Mouse (Mus musculus): ENCODE results near the gene Ece1.

Ece1 gene

DNA sequence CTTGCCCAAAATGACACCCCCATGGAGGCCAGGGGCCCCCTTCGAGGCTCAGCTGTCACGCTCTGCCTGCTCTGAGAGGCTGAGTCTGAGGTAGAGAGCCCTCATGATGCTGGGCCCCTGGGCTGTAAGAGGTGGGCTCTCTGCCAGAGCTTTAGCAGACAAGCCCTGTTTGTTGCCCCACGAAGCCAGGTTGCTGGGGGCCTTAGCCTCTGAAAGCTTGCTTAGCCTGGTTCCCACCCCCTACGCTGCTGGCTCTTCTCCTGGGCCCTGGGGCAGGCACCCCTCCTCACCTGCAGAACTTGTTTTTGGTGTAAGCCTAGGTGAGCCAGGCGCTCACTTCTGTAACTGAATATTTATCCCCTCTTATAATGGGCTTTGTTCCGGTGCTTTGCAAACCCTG, 55.6 kb downstream of the Ece1 start:
- DNase-seq (ENCODE audit: low read depth) = no peak

DNA sequence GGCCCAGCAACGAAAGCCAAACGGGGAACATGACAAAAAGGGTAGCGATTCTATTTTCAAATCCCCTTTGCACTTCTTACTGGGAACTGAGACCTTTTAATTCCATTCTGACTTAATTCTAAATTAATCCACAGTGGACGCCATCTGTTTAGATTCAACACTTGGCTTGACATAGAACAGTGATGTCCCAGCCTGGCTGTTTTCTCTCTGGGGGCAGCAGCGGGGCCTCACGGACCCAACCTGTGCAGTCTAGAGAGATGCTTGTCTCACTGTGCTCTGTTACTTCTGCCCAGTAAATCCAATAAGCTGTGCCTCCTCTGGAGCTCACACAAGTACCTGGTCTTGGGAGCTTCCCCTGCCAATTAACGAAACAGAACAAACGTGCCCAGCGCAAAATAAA, 56.5 kb downstream of the Ece1 start:
- DNase-seq (ENCODE audit: low read depth) = no peak

DNA sequence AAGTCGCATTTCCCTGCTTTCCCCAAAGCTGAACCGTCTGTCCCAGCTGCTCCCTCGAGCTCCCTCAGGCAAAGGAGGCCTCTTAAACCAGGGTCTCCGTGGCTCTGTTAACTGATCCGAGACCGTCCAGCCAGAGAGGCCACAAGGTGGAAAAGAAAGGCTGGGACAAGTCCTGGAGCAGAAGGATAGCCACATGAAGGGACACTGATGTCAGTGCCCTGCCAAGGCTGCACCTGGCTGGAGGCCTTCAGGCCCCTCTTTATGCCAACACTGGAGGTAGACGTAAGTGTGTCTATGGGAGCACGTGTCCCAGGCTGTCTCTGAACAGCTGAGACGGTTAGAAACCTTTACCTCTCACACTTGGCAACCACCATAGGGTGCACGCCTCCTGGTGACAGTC, 57.1 kb downstream of the Ece1 start:
- DNase-seq (ENCODE audit: low read depth) = no peak

DNA sequence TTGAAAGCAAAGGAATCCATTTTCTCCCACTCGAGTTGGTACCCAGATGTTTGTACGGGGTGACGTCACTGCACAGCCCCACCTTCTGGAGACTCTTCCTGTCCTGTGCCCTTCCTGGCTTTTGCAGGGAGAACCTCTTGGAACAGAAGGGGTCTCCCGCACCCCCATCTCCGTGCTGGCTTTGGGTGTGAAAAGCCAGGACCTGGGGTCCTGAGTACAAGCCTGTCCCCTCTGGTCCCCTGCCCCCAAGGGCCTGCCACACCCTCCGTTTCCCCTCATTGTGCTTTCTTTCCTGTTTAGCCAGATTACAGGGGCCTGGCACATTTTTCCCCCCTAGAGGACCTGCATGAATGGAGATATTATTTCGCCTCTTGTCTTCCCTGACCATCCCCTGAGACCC, 58.0 kb downstream of the Ece1 start:
- DNase-seq (ENCODE audit: low read depth) = no peak

DNA sequence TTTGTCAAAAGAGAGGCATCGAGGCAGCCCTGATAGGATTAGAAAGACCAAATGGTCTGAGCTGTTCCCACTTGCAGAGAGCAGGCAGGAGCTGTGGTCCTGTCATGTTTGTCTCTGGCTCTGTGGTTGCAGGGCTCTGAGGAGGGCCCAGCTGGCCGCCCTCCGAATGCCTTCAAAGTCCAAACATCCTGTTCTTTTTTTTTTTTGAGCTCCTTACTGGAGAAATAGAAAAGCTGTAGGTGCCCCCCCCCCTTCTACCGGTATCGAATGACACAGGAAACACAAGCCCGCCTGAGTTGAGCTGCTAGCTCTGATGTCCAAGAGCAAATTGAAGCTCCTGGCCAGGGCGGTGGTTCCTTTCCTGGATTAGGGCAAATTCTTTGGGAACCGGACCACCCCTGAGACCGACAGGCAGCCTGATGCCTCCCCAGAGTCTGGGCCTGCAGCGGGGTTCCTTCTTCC, 58.5 kb downstream of the Ece1 start:
- DNase-seq (ENCODE audit: low read depth) = no peak

DNA sequence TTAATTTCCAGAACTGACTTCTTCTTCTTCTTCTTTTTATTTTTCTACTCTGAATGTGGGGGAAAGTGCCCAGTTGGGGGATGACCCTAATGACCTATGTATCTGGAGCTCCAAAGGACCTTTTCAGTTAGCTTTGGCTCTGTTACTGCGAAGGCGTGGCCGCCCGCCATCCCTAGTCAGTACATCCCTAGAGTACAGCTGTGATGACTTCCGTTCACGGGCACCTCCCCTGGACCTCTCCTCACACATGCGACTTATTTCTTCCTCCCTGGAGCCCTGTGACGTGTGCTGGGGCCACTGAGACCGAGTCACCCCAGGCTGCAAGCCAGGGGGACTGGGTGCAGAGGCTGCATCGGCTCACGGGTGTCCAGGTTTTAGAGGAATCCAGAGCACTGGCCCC, 59.5 kb downstream of the Ece1 start:
- no peak for DNase-seq (ENCODE audit: low read depth)

DNA sequence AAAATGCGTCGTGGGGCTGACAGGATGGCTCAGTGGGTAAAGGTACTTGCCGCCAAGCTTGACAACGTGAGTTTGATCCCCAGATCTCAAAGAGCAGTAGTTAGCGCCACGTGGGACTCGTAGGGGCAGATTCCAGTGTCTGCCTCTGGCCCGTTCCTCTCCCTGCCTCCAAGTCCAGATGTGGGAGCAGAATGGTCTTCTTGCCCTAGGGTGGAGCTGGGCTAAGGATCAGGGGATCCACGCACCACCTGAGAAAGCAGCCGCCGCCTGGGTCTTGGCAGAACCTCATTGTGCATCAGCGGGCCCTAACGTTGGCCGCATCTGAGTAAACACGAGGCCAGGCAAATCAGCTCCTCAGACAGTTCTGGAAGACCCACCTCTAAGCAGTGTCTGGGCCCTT, 61.0 kb downstream of the Ece1 start:
- DNase-seq (ENCODE audit: low read depth) = no peak

DNA sequence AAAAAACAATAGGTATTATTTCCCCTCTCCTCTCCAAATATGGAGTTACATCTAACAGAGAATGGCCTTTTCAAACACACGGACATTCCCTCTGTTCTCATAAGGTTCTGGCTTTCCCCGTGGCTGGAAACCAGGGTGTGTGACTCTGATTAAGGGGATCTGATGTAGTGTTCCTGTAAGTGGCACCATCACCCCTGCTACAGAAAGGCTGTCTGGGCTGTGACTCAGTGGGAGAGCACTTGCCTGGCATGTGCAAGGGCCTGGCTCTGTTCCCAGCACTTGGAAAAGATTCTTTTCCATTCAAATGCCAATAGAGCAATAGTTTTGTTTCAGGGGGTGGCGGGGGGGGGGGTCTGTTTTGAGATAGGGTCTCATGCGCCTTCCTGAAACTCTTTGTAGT, 63.1 kb downstream of the Ece1 start:
- no peak for DNase-seq (ENCODE audit: low read depth)

DNA sequence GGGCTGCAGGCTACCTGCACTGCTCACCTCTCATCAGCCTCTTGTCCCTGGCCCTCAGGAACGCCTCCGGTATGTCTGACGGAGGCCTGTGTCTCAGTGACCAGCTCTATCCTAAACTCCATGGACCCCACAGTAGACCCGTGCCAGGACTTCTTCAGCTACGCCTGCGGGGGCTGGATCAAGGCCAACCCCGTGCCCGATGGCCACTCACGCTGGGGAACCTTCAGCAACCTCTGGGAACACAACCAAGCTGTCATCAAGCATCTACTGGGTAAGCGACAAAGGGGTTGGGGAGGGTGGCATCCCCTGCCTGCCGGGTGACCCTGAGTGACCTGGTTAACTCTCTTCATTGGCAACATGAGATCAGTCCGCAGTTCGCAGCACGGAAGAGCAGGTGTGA, 64.1 kb downstream of the Ece1 start:
- no peak for DNase-seq (ENCODE audit: low read depth)

DNA sequence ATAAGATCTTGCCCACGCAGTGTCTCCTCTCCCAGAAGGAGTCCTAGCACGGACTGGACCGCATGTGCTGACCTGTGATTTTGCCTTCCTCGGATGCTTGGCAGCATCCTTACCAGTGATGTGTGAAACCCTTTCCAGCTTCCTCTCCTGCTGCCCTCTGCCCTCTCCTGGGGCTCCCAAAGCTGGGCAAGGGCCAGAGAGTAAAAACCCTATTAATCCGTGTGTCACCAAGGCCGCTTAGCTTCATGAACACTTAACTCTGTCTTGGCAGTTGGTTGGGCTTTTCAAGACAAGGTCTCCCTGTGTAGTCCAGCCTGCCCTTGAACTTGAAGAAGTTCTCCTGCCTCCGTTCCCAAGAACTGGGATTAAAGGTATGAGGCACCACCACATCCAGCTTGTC, 65.1 kb downstream of the Ece1 start:
- DNase-seq (ENCODE audit: low read depth) = no peak

DNA sequence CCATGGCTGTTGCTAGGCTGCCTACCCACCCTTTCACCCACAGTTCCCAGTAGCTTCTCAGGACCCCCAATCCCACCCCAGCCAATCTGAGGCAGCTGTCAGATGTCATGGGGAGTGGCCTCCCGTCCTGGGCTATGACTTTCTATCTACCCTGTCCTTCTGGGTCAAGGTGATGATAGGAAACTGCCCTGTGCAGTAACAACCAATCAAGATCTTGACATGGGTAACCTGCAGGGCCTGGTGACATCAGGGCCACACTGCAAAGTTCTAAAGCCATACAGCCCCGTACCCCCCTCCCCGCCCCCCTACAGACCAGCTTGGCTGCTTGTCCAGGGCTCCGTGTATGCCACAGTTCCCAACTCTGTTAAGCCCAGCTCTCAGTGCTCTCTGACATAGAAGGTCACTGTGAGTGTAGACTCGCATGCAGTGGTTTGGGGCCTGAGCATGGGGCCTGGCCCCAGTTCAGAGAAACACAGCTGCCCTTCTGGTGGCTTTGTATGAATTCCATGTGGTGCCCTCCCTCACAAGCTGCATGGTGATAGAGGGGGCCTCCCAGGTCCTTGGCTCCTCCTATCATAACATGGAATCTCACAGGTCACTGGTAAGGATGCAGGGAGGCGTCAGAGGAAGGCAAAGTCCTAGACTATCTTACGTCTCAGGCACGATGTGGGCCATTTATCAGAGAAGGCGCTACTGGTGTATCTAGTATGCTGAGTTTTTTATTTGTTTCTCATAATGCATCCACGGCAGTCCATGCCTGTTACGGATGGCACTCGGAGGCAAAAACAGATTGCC, 65.9 kb downstream of the Ece1 start:
- DNase-seq (ENCODE audit: low read depth) = no peak

DNA sequence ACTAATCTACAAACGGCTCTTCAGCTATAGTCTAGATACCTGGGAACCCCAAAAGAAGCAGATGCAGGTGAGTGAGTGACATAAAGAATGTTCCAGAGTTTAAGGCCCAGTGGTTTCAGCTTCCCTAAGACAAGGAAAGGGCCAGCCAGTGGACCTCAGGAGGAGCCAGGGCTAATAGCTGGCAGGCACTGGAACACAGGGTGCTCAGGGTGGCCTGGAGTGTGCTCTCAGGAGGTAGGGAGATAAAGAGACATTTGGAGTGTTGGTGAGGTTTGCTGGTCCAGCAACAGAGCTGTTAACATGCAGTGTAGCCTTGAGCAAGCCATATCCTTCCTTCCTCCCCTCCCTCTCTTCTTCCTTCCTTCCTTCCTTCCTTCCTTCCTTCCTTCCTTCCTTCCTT, 66.8 kb downstream of the Ece1 start:
- DNase-seq (ENCODE audit: low read depth) = no peak

DNA sequence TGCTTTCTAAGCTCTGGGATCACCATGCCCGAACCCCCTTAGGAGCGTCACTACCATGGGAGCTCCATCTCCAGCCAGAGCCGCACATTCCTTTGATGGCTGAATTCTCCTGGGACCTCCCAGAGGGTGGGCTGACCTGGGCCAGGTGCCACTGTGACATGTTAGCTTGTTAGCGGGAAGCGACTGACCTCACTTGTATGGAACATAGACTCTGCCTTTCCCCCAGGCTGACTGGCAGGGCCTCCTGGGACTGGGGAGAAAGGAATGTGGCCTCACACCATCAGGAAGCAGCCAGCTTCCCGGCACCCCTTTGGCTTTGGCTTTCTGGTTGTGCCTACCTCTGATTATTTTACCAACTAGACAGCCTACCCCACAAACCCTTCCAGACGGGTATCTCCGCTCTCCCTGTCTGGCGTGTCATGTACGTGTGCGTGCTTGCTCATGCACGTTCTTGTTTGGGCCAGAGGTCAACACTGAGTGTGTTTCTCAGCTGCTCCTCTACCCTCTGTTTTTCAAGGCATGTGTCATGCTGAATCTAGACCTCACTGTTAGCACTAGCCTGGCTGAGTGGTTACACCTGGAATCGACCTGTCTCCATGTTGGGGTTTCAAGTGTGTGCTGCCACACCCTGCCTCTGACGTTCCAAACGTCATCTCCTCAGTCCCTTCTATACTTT, 67.4 kb downstream of the Ece1 start:
- no peak for DNase-seq (ENCODE audit: low read depth)

DNA sequence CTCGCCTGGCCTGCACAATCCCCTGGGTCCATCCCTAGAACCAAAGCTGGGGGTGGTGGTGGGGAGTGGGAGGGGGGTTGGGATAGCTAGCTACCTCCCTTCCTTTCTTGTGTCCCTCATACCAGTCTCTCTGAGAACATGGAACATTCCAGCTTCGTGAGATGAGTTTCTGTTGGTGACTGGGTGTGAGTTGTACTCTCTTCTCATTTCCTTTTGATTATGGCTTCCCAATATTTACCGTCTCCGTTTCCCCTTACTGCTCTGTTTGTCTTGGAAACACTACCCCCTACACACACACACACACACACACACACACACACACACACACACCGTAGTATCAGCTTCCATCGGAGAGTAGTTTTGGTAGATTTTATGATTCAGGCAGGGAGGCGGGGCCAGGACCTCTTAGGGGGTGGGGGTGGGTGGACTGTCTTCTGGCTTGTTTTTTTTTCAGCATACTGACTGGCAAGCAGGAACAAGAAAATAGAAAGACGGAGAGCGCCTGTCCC, 68.5 kb downstream of the Ece1 start:
- DNase-seq (ENCODE audit: low read depth) = no peak

DNA sequence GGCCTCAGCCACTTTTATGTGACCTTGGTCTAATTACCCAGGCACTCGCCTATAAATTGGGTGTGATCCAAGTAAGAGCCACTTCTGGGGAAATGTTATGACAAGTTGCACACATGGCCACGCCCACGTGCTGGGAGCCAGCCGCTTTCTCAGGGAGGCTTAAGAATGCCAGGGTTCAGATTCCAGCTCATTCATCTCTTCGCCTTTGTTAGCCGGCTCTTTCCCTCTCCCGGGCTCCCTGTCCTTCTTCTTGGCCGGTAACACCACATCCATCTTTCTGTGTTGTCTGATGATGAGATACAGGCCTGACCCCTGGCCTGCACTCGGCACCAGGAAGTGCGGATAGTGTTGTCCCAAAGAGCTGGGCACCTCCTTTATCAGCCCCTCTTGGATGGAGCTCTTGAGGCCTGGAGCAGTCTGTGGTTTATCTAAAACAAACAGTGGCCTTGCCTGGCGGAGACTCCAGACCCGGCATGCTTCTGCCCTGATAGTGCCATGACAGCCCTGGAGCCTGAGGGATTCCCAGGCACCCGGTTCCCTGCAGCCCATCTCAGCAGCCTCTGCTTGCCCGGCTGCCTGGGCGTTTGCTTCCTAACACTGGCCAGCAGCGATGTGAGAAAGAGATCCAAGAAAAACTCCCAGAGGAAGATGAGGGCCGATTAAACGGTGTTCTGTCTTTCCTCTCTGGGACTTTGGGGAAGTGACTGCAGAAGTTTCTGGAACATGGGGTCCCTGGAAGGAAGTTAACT, 69.1 kb downstream of the Ece1 start:
- DNase-seq (ENCODE audit: low read depth) = no peak

DNA sequence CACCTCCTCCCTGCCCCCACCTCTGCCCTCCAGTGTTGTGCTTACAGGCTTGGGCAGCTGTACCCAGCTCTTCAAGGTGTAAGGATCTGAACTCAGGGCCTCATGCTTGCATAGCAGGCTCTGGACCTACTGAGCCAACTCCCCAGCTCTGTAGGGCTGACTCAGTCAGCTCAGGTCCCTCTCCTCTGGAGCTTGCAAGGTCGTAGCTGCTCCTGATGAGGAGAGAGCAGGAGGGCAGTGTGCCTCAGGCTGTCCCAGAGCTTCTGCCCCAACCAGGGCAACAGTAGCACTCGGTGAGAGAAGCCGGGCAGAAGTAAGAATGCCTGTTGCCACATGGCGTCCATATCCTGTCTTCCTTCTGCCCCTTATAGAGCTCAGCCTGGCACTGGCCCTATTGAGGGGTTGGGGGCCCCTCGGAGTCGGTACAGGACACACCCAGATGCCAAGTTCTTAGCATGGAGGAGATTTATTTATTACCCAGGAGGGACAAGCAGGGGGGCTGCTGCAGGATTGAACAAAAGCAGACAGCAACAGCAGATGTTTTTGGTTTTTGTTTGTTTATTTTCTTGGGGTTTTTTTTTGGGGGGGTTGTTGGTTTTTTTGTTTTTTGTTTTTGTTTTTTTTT, 70.6 kb downstream of the Ece1 start:
- DNase-seq (ENCODE audit: low read depth) = no peak

DNA sequence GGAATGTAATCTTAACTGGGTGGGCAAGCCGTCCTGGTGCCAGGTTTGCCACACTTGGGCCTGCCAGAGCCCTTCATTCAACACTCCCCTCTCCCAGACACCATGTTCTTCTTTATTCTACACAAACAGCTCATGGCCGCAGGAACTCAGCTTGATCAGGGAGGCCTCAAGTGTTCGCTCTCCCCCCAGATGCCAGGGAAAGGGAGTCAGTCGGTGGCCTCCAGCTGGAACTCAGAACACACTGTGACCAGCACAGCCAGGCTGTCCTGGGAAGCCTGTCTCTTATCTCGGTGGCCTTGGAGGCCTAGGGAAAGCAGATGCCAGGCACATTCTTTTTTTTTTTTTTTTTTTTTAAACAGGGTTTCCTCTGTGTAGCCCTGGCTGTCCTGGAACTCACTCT, 71.3 kb downstream of the Ece1 start:
- DNase-seq (ENCODE audit: low read depth) = no peak

DNA sequence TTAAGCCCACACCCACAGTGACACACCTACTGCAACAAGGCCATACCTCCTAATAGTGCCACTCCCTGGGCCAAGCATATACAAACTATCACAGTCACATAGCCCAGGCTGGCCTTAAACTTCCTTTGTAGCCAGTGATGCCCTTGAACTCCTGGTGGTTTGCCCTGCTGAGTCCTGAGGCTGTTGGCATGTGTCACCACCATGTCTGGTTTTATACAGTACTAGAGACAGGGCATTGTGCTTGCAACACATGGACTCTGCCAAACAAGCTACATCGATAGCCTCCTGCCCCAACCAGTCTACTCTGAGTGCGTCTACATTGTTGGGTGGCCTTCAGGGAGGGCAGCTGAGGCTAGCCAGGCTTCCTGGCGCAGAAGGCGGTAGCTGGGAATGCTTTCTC, 74.1 kb downstream of the Ece1 start:
- DNase-seq (ENCODE audit: low read depth) = no peak

DNA sequence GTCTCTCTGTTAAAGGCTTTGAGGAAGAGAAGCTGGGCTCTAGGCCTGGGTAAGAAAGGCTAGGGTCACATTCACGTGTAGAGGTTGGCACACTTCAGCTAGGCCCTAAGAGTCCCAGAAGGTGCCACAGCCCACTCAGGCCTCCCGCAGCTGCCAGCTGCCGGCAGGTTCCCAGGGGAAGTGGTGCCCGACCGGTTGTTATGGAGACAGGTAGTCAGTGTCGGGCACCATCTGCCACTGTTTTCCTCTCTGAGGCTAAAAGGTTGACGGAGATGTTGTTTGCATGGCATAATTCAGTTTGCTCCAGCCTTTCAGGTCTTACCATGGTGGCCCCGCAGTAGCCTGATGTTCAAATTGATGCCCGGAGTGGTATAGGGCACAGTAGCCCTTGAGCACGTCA, 78.0 kb downstream of the Ece1 start:
- no peak for DNase-seq (ENCODE audit: low read depth)

DNA sequence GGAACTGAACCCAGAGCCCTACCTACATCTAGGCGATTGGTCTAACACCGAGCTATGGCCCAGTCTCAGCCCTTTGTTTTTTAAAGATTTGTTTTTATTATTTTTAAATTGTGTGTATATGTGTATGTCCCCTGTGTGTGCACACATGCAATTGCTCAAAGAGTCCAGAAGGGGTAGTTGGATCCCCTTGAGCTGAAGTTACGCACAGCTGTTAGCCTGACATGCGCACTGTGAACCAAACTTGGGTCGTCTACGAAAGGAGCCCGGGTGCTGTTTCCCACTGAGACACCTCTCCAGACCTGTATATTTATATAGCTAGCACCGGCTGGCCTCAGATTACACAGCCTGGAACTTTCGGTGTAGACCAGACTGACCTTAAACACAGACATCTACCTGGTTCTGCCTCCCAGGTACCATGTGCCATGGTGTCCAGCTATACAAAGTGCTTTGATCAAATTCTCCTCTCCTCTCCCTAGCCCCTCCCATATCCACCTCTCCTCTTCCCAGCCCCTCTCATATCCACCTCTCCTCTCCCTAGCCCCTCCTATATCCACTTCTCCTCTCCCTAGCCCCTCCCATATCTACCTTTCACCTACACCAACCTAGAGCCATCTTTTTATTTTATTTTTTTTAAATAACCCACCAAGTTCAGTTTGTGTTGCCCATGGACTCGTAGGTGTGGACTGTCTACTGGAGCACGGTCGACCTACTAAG, 79.3 kb downstream of the Ece1 start:
- DNase-seq (ENCODE audit: low read depth) = no peak

DNA sequence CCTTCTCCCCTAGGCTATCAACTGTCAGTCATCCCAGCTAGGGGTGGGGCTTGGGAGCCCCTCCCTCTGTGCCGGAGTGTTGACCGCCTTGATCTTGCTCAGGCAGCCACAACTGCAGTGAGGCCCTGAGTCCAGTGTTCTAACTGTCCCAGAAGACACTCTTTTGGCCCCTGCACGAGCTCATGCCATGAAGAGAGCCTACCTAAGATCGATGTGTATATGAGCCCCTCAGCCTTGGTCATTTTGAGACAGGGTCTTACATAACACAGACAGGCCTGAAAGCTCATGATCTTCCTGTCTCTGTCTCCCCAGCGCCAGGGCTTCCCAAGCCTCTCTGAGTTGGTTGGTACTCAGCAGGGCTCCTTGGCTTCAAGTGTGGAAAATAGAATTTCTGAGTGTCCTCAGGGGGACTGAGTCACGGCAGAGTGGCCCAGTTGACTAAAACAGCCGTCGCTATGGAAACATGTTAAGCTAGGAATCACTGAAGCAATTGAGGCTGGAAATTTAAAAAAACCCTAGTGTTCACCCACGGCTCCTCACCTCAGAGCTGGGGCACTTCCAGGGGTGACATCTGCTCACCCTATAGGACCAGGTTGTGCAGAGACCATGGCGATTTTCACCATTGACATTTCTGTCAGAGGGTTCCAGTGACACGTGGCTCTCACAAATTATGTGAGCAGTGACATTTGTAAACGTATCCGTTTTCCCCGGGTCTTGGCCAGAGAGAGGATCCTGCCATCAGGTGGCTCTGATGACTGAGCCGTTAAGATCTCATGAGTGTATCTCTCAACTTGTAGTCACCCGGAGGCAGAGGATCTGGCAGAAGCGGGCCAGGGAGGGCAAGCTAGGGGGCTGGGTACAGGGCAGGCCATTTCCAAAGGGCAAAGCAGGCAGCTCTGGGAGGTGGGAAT, 80.1 kb downstream of the Ece1 start:
- no peak for DNase-seq (ENCODE audit: low read depth)

Data from naive thymus-derived CD4-positive, alpha-beta T cell, adult 2 months (primary cell).